Mouse (Mus musculus): ENCODE results near the gene St6galnac3. TPM values are rescaled to one million over a fixed set of nuclear protein-coding genes. Genes with fewer than 3 reads are reported as not detected.

Gene St6galnac3
- polyA plus RNA-seq, 1 experiment = 3.2 TPM

- WGBS = 47% methylated on average over 8 of the region's 8 CpGs
- H3K27ac ChIP-seq (ENCODE audit: insufficient read depth, low read depth, low read length) = no peak overlapping the region
- no peak for DNase-seq
- H3K27me3 ChIP-seq (replicated peaks; ENCODE audit: control insufficient read depth, insufficient read depth, low read length) = no peaks in the 10 kb centered on the region
- H3K36me3 ChIP-seq (ENCODE audit: control insufficient read depth, insufficient read depth, low read length) = no peaks in the 10 kb centered on the region
- no peak overlapping the region for H3K4me3 ChIP-seq (ENCODE audit: insufficient read depth, low read depth, low read length)
- H3K4me1 ChIP-seq (ENCODE audit: control insufficient read depth, insufficient read depth, low read length) = no peaks in the 10 kb centered on the region
- TF ChIP-seq CTCF (conservative IDR thresholded peaks at IDR 0.05; ENCODE audit: insufficient read depth, insufficient read length, low read depth, low read length) = no peak
- TF ChIP-seq POLR2A (IDR thresholded peaks at IDR 0.05; ENCODE audit: low read depth, low read length) = no peak
These were observed 448.7 kb downstream of the St6galnac3 start for GRCm38 (mm10) chr3:153276101-153276829.

- Histone ChIP-seq H3K27ac (ENCODE audit: insufficient read depth, low read depth, low read length) (no peak overlapping the region), H3K4me3 (ENCODE audit: insufficient read depth, low read depth, low read length) (no peak overlapping the region), H3K4me1 (ENCODE audit: control insufficient read depth, insufficient read depth, low read length) (no peaks in the 10 kb centered on the region), H3K36me3 (ENCODE audit: control insufficient read depth, insufficient read depth, low read length) (no peaks in the 10 kb centered on the region), H3K27me3 (replicated peaks; ENCODE audit: control insufficient read depth, insufficient read depth, low read length) (no peaks in the 10 kb centered on the region)
- 66% methylated on average over 1 of the region's 1 CpGs for WGBS
- TF ChIP-seq CTCF (conservative IDR thresholded peaks at IDR 0.05; ENCODE audit: insufficient read depth, insufficient read length, low read depth, low read length) (no peak), POLR2A (IDR thresholded peaks at IDR 0.05; ENCODE audit: low read depth, low read length) (no peak)
- no peak for DNase-seq
These were observed 452.7 kb downstream of the St6galnac3 start for GRCm38 (mm10) chr3:153272241-153272640.

- Histone ChIP-seq H3K4me3 (ENCODE audit: insufficient read depth, low read depth, low read length) (no peak overlapping the region), H3K27ac (ENCODE audit: insufficient read depth, low read depth, low read length) (no peak overlapping the region), H3K36me3 (ENCODE audit: control insufficient read depth, insufficient read depth, low read length) (no peaks in the 10 kb centered on the region), H3K4me1 (ENCODE audit: control insufficient read depth, insufficient read depth, low read length) (no peaks in the 10 kb centered on the region), H3K27me3 (replicated peaks; ENCODE audit: control insufficient read depth, insufficient read depth, low read length) (no peaks in the 10 kb centered on the region)
- WGBS = 37% methylated on average over 8 of the region's 8 CpGs
- no peak for DNase-seq
- no peak for TF ChIP-seq POLR2A (IDR thresholded peaks at IDR 0.05; ENCODE audit: low read depth, low read length)
- TF ChIP-seq CTCF (conservative IDR thresholded peaks at IDR 0.05; ENCODE audit: insufficient read depth, insufficient read length, low read depth, low read length) = no peak
These were observed 457.6 kb downstream of the St6galnac3 start for GRCm38 (mm10) chr3:153267397-153267796.

- 87% methylated on average over 5 of the region's 5 CpGs for WGBS
- no peaks in the 10 kb centered on the region for H3K27me3 ChIP-seq (replicated peaks; ENCODE audit: control insufficient read depth, insufficient read depth, low read length)
- no peaks in the 10 kb centered on the region for H3K4me1 ChIP-seq (ENCODE audit: control insufficient read depth, insufficient read depth, low read length)
- no peak for DNase-seq
- TF ChIP-seq POLR2A (IDR thresholded peaks at IDR 0.05; ENCODE audit: low read depth, low read length) (no peak), CTCF (conservative IDR thresholded peaks at IDR 0.05; ENCODE audit: insufficient read depth, insufficient read length, low read depth, low read length) (no peak)
- H3K36me3 ChIP-seq (ENCODE audit: control insufficient read depth, insufficient read depth, low read length) = no peaks in the 10 kb centered on the region
- H3K27ac ChIP-seq (ENCODE audit: insufficient read depth, low read depth, low read length) = no peak overlapping the region
- no peak overlapping the region for H3K4me3 ChIP-seq (ENCODE audit: insufficient read depth, low read depth, low read length)
These were observed 463.0 kb downstream of the St6galnac3 start for GRCm38 (mm10) chr3:153261985-153262384.

- 73% methylated on average over 7 of the region's 7 CpGs for WGBS
- H3K4me3 ChIP-seq (ENCODE audit: insufficient read depth, low read depth, low read length) = no peak overlapping the region
- H3K4me1 ChIP-seq (ENCODE audit: control insufficient read depth, insufficient read depth, low read length) = no peaks in the 10 kb centered on the region
- H3K36me3 ChIP-seq (ENCODE audit: control insufficient read depth, insufficient read depth, low read length) = no peaks in the 10 kb centered on the region
- no peak for DNase-seq
- no peak overlapping the region for H3K27ac ChIP-seq (ENCODE audit: insufficient read depth, low read depth, low read length)
- no peak for TF ChIP-seq POLR2A (IDR thresholded peaks at IDR 0.05; ENCODE audit: low read depth, low read length)
- TF ChIP-seq CTCF (conservative IDR thresholded peaks at IDR 0.05; ENCODE audit: insufficient read depth, insufficient read length, low read depth, low read length) = no peak
- H3K27me3 ChIP-seq (replicated peaks; ENCODE audit: control insufficient read depth, insufficient read depth, low read length) = no peaks in the 10 kb centered on the region
These were observed 464.6 kb downstream of the St6galnac3 start for GRCm38 (mm10) chr3:153260225-153260933.

GRCm38 (mm10) chr3:153255910-153256309 lies 469.1 kb downstream of the St6galnac3 start:
- TF ChIP-seq POLR2A (IDR thresholded peaks at IDR 0.05; ENCODE audit: low read depth, low read length) (no peak), CTCF (conservative IDR thresholded peaks at IDR 0.05; ENCODE audit: insufficient read depth, insufficient read length, low read depth, low read length) (no peak)
- H3K4me1 ChIP-seq (ENCODE audit: control insufficient read depth, insufficient read depth, low read length) = no peaks in the 10 kb centered on the region
- no peaks in the 10 kb centered on the region for H3K36me3 ChIP-seq (ENCODE audit: control insufficient read depth, insufficient read depth, low read length)
- DNase-seq = no peak
- H3K27me3 ChIP-seq (replicated peaks; ENCODE audit: control insufficient read depth, insufficient read depth, low read length) = no peaks in the 10 kb centered on the region
- 95% methylated on average over 8 of the region's 8 CpGs for WGBS
- H3K4me3 ChIP-seq (ENCODE audit: insufficient read depth, low read depth, low read length) = no peak overlapping the region
- no peak overlapping the region for H3K27ac ChIP-seq (ENCODE audit: insufficient read depth, low read depth, low read length)

- H3K27ac ChIP-seq (ENCODE audit: insufficient read depth, low read depth, low read length) = no peak overlapping the region
- H3K36me3 ChIP-seq (ENCODE audit: control insufficient read depth, insufficient read depth, low read length) = no peaks in the 10 kb centered on the region
- DNase-seq = no peak
- H3K4me3 ChIP-seq (ENCODE audit: insufficient read depth, low read depth, low read length) = no peak overlapping the region
- whole genome bisulfite sequencing = 91% methylated on average over 3 of the region's 3 CpGs
- no peaks in the 10 kb centered on the region for H3K4me1 ChIP-seq (ENCODE audit: control insufficient read depth, insufficient read depth, low read length)
- no peaks in the 10 kb centered on the region for H3K27me3 ChIP-seq (replicated peaks; ENCODE audit: control insufficient read depth, insufficient read depth, low read length)
- TF ChIP-seq CTCF (conservative IDR thresholded peaks at IDR 0.05; ENCODE audit: insufficient read depth, insufficient read length, low read depth, low read length) (no peak), POLR2A (IDR thresholded peaks at IDR 0.05; ENCODE audit: low read depth, low read length) (no peak)
These were observed 473.3 kb downstream of the St6galnac3 start for GRCm38 (mm10) chr3:153251653-153252052.
